Mouse (Mus musculus): ENCODE results near the gene Gm26566. TPM values are rescaled to one million over a fixed set of nuclear protein-coding genes. Genes with fewer than 3 reads are reported as not detected.
A peak's percentile ranks its signal among the peaks of the same experiment; 100 is the strongest.
"Not testable (repeated sequence)": the region's sequence is repeated elsewhere in the genome, so short reads cannot be mapped to it uniquely, and the experiment has no call there.

Gene Gm26566
- total and polyA plus RNA-seq, 2 experiments from 2014 or later, result 0.71 to 1.3 TPM

- 69% methylated on average over 7 of the region's 7 CpGs for WGBS
- H3K9me3 ChIP-seq (ENCODE audit: low read length), result no peaks in the 10 kb centered on the region
- no peaks in the 10 kb centered on the region for H3K36me3 ChIP-seq (ENCODE audit: insufficient read depth, low read length)
- no peaks in the 10 kb centered on the region for H3K27me3 ChIP-seq (ENCODE audit: insufficient read depth, low read length)
- DNase-seq (ENCODE audit: low spot score) (no peak), ATAC-seq (ENCODE audit: low FRiP score) (no peak)
- no peaks in the 10 kb centered on the region for H3K4me1 ChIP-seq (ENCODE audit: insufficient read depth, low read length)
- H3K9ac ChIP-seq (replicated peaks; ENCODE audit: low read length, poor library complexity, severe bottlenecking), result no peak overlapping the region
- no peak overlapping the region for H3K4me3 ChIP-seq (ENCODE audit: low read depth, low read length)
- no peak overlapping the region for H3K27ac ChIP-seq (ENCODE audit: low read depth, low read length)
- H3K4me2 ChIP-seq (ENCODE audit: low read depth, low read length, poor library complexity, severe bottlenecking), result no peak overlapping the region
- TF ChIP-seq CTCF (IDR thresholded peaks at IDR 0.05), result peak; percentile 60
Measured at GRCm38 (mm10) chr4:88742771-88743371, 21.3 kb downstream of the Gm26566 start.

GRCm38 (mm10) chr4:88744207-88744606, 22.6 kb downstream of the Gm26566 start:
- H3K4me2 ChIP-seq (ENCODE audit: low read depth, low read length, poor library complexity, severe bottlenecking), result no peak overlapping the region
- no peak for ATAC-seq (ENCODE audit: low FRiP score)
- no peak for TF ChIP-seq CTCF (IDR thresholded peaks at IDR 0.05)
- no peak overlapping the region for H3K9ac ChIP-seq (replicated peaks; ENCODE audit: low read length, poor library complexity, severe bottlenecking)
- H3K9me3 ChIP-seq (ENCODE audit: low read length), result no peaks in the 10 kb centered on the region
- no peak overlapping the region for H3K4me3 ChIP-seq (ENCODE audit: low read depth, low read length)
- no peaks in the 10 kb centered on the region for H3K27me3 ChIP-seq (ENCODE audit: insufficient read depth, low read length)
- no peaks in the 10 kb centered on the region for H3K36me3 ChIP-seq (ENCODE audit: insufficient read depth, low read length)
- no peak overlapping the region for H3K27ac ChIP-seq (ENCODE audit: low read depth, low read length)
- 83% methylated on average over 3 of the region's 3 CpGs for WGBS
- no peak for DNase-seq (ENCODE audit: low spot score)
- no peaks in the 10 kb centered on the region for H3K4me1 ChIP-seq (ENCODE audit: insufficient read depth, low read length)

- Histone ChIP-seq H3K9me3 (ENCODE audit: low read length) (no peaks in the 10 kb centered on the region), H3K4me1 (ENCODE audit: insufficient read depth, low read length) (no peaks in the 10 kb centered on the region), H3K36me3 (ENCODE audit: insufficient read depth, low read length) (no peaks in the 10 kb centered on the region), H3K27ac (ENCODE audit: low read depth, low read length) (no peak overlapping the region), H3K4me3 (ENCODE audit: low read depth, low read length) (no peak overlapping the region), H3K9ac (replicated peaks; ENCODE audit: low read length, poor library complexity, severe bottlenecking) (no peak overlapping the region), H3K4me2 (ENCODE audit: low read depth, low read length, poor library complexity, severe bottlenecking) (no peak overlapping the region), H3K27me3 (ENCODE audit: insufficient read depth, low read length) (no peaks in the 10 kb centered on the region)
- ATAC-seq (ENCODE audit: low FRiP score), result no peak
- DNase-seq (ENCODE audit: low spot score), result no peak
- TF ChIP-seq CTCF (IDR thresholded peaks at IDR 0.05), result no peak
- WGBS, result 70% methylated on average over 6 of the region's 6 CpGs
Measured at GRCm38 (mm10) chr4:88749926-88750325, 28.3 kb downstream of the Gm26566 start.

GRCm38 (mm10) chr4:88754818-88755340, 33.3 kb downstream of the Gm26566 start, which contains the start of gene Gm13271:
Gene Gm13271 (plus strand): TSS chr4:88754868.
- not testable (repeated sequence) for H3K4me2 ChIP-seq (ENCODE audit: low read depth, low read length, poor library complexity, severe bottlenecking); H3K4me1 ChIP-seq (ENCODE audit: insufficient read depth, low read length); DNase-seq (ENCODE audit: low spot score); H3K9ac ChIP-seq (replicated peaks; ENCODE audit: low read length, poor library complexity, severe bottlenecking); H3K9me3 ChIP-seq (ENCODE audit: low read length); H3K4me3 ChIP-seq (ENCODE audit: low read depth, low read length); H3K27me3 ChIP-seq (ENCODE audit: insufficient read depth, low read length); H3K36me3 ChIP-seq (ENCODE audit: insufficient read depth, low read length); ATAC-seq (ENCODE audit: low FRiP score); H3K27ac ChIP-seq (ENCODE audit: low read depth, low read length)
- 76% methylated on average over 15 of the region's 15 CpGs for WGBS

GRCm38 (mm10) chr4:88756581-88757513, 35.2 kb downstream of the Gm26566 start:
- H3K4me3 ChIP-seq (ENCODE audit: low read depth, low read length), result peak overlapping the region; percentile 37
- H3K36me3 ChIP-seq (ENCODE audit: insufficient read depth, low read length); DNase-seq (ENCODE audit: low spot score); H3K27me3 ChIP-seq (ENCODE audit: insufficient read depth, low read length); ATAC-seq (ENCODE audit: low FRiP score); H3K27ac ChIP-seq (ENCODE audit: low read depth, low read length); H3K9me3 ChIP-seq (ENCODE audit: low read length); H3K4me1 ChIP-seq (ENCODE audit: insufficient read depth, low read length): not testable (repeated sequence)
- WGBS, result 10% methylated on average over 28 of the region's 31 CpGs
- H3K9ac ChIP-seq (replicated peaks; ENCODE audit: low read length, poor library complexity, severe bottlenecking), result 0 out of 2 replicates have a peak overlapping the region, but pooled peaks have one; percentile 29
- peak overlapping the region; percentile 65 for H3K4me2 ChIP-seq (ENCODE audit: low read depth, low read length, poor library complexity, severe bottlenecking)

GRCm38 (mm10) chr4:88757628-88758031, 36.0 kb downstream of the Gm26566 start:
- under 1% methylated on average over 11 of the region's 21 CpGs for WGBS
- not testable (repeated sequence) for H3K9me3 ChIP-seq (ENCODE audit: low read length); H3K27ac ChIP-seq (ENCODE audit: low read depth, low read length); H3K27me3 ChIP-seq (ENCODE audit: insufficient read depth, low read length); H3K4me1 ChIP-seq (ENCODE audit: insufficient read depth, low read length); H3K36me3 ChIP-seq (ENCODE audit: insufficient read depth, low read length)
- TF ChIP-seq CTCF (IDR thresholded peaks at IDR 0.05), result peak; percentile 73
- peak; percentile 93 for DNase-seq (ENCODE audit: low spot score)
- H3K9ac ChIP-seq (replicated peaks; ENCODE audit: low read length, poor library complexity, severe bottlenecking), result 0 out of 2 replicates have a peak overlapping the region, but pooled peaks have one; percentile 29
- H3K4me3 ChIP-seq (ENCODE audit: low read depth, low read length), result peak overlapping the region; percentile 37
- peak overlapping the region; percentile 65 for H3K4me2 ChIP-seq (ENCODE audit: low read depth, low read length, poor library complexity, severe bottlenecking)
- ATAC-seq (ENCODE audit: low FRiP score), result peak; percentile 99

- ATAC-seq (ENCODE audit: low FRiP score); DNase-seq (ENCODE audit: low spot score); H3K27ac ChIP-seq (ENCODE audit: low read depth, low read length); H3K27me3 ChIP-seq (ENCODE audit: insufficient read depth, low read length); H3K36me3 ChIP-seq (ENCODE audit: insufficient read depth, low read length); H3K9ac ChIP-seq (replicated peaks; ENCODE audit: low read length, poor library complexity, severe bottlenecking); H3K9me3 ChIP-seq (ENCODE audit: low read length); H3K4me3 ChIP-seq (ENCODE audit: low read depth, low read length); H3K4me2 ChIP-seq (ENCODE audit: low read depth, low read length, poor library complexity, severe bottlenecking); H3K4me1 ChIP-seq (ENCODE audit: insufficient read depth, low read length): not testable (repeated sequence)
- 88% methylated on average over 9 of the region's 9 CpGs for WGBS
Measured at GRCm38 (mm10) chr4:88758751-88759150, 37.1 kb downstream of the Gm26566 start.

GRCm38 (mm10) chr4:88759610-88760268, 38.1 kb downstream of the Gm26566 start, which contains the start of gene Gm13283:
Gene Gm13283 (plus strand): TSS chr4:88760119.
- DNase-seq (ENCODE audit: low spot score); H3K4me1 ChIP-seq (ENCODE audit: insufficient read depth, low read length); H3K9ac ChIP-seq (replicated peaks; ENCODE audit: low read length, poor library complexity, severe bottlenecking); H3K36me3 ChIP-seq (ENCODE audit: insufficient read depth, low read length); H3K27me3 ChIP-seq (ENCODE audit: insufficient read depth, low read length); H3K27ac ChIP-seq (ENCODE audit: low read depth, low read length); ATAC-seq (ENCODE audit: low FRiP score); H3K9me3 ChIP-seq (ENCODE audit: low read length): not testable (repeated sequence)
- 37% methylated on average over 6 of the region's 14 CpGs for WGBS
- Histone ChIP-seq H3K4me2 (ENCODE audit: low read depth, low read length, poor library complexity, severe bottlenecking) (peak within 1 kb of the TSS; percentile 42), H3K4me3 (ENCODE audit: low read depth, low read length) (peak within 1 kb of the TSS; percentile 20; the same call in 1 of the 2 replicates)
